Mouse (Mus musculus) midbrain, embryonic 13.5 days (tissue): ENCODE results near the gene Dmc1. TPM values are rescaled to one million over a fixed set of nuclear protein-coding genes. Genes with fewer than 3 reads are reported as not detected.

ENCODE experiments used
- ATAC-seq: fragments of 200-750 bp; cut with Nextera tagmentation; 2 replicates; pipeline ENCODE4 v1.8.0; 2017; ENCODE audit warnings: mild to moderate bottlenecking, moderate TSS enrichment, moderate library complexity
- H3K27ac ChIP-seq: fragments of 300-500 bp; sonication (generic); 2 replicates; pipeline ENCODE4 v1.5.1; 2015; ENCODE audit warnings: inconsistent platforms, mild to moderate bottlenecking, moderate library complexity
- H3K27me3 ChIP-seq: fragments of 300-500 bp; sonication (generic); 2 replicates; pipeline ENCODE4 v1.6.1; 2015; ENCODE audit warnings: mild to moderate bottlenecking, inconsistent platforms
- H3K36me3 ChIP-seq: fragments of 300-500 bp; sonication (generic); 2 replicates; pipeline ENCODE4 v1.6.1; 2015; ENCODE audit warnings: mild to moderate bottlenecking, inconsistent platforms
- H3K4me1 ChIP-seq: fragments of 300-500 bp; sonication (generic); replicated peaks from 2 replicates; pipeline ENCODE4 v1.6.1; 2015; ENCODE audit warnings: inconsistent platforms
- H3K4me2 ChIP-seq: fragments of 300-500 bp; sonication (generic); replicated peaks from 2 replicates; pipeline ENCODE4 v1.6.1; 2015; ENCODE audit warnings: moderate library complexity, mild to moderate bottlenecking, inconsistent platforms
- H3K4me3 ChIP-seq: fragments of 300-500 bp; sonication (generic); replicated peaks from 2 replicates; pipeline ENCODE4 v1.5.1; 2015; ENCODE audit warnings: mild to moderate bottlenecking, inconsistent platforms
- H3K9ac ChIP-seq: fragments of 300-500 bp; sonication (generic); replicated peaks from 2 replicates; pipeline ENCODE4 v1.6.1; 2015; ENCODE audit warnings: mild to moderate bottlenecking, inconsistent platforms
- H3K9me3 ChIP-seq: fragments of 300-500 bp; sonication (generic); 2 replicates; pipeline ENCODE4 v1.6.1; 2016; ENCODE audit warnings: mild to moderate bottlenecking, inconsistent platforms
- WGBS: fragments of 180-500 bp; shearing (Covaris S2); methylation state at CpG from one replicate; pipeline ENCODE4 v1.1.7; 2015; 5-methylcytosine and 5-hydroxymethylcytosine counted together
- microRNA-seq: library from miRNA; unstranded; fragments of <30 nt; microRNA quantifications from one replicate; pipeline ENCODE4, GENCODE M21; 2016
- polyA plus RNA-seq: library from polyadenylated mRNA; unstranded; fragments of >200 nt; fragmentation: Nextera tagmentation; extraction: Ambion mirVana; gene quantifications from 2 replicates; pipeline ENCODE4 v1.2.1, GENCODE M21; 2015

The Dmc1 gene
- polyA plus RNA-seq, 1 experiment from 2014 or later, result 1.0 TPM

- Histone ChIP-seq H3K27ac (no peak overlapping the region), H3K9ac (no peak overlapping the region), H3K4me2 (no peak overlapping the region), H3K4me1 (no peaks in the 10 kb centered on the region), H3K4me3 (no peak overlapping the region), H3K27me3 (no peaks in the 10 kb centered on the region), H3K36me3 (peaks cover 54% of the 10 kb centered on the region), H3K9me3 (no peaks in the 10 kb centered on the region)
- ATAC-seq, result peak; percentile 50; the same call in 1 of the 2 replicates
- WGBS, result 69% methylated on average over 9 of the region's 9 CpGs
These were observed 78.7 kb downstream of the Dmc1 start for GRCm38 (mm10) chr15:79525979-79526768.

- no peak overlapping the region for H3K4me2 ChIP-seq
- H3K9ac ChIP-seq, result no peak overlapping the region
- WGBS, result 90% methylated on average over 5 of the region's 5 CpGs
- H3K27me3 ChIP-seq, result no peaks in the 10 kb centered on the region
- peaks cover 47% of the 10 kb centered on the region for H3K36me3 ChIP-seq
- no peak overlapping the region for H3K4me3 ChIP-seq
- H3K4me1 ChIP-seq, result no peaks in the 10 kb centered on the region
- no peak for ATAC-seq
- H3K9me3 ChIP-seq, result no peaks in the 10 kb centered on the region
- no peak overlapping the region for H3K27ac ChIP-seq
These were observed 79.3 kb downstream of the Dmc1 start for GRCm38 (mm10) chr15:79525564-79525963.

- Histone ChIP-seq H3K4me3 (no peak overlapping the region), H3K9me3 (no peaks in the 10 kb centered on the region), H3K36me3 (no peaks in the 10 kb centered on the region), H3K27me3 (peaks cover 46% of the 10 kb centered on the region), H3K9ac (no peak overlapping the region), H3K4me1 (peaks cover 20% of the 10 kb centered on the region), H3K4me2 (no peak overlapping the region), H3K27ac (no peak overlapping the region)
- ATAC-seq, result no peak
- 49% methylated on average over 16 of the region's 16 CpGs for WGBS
These were observed 85.3 kb downstream of the Dmc1 start for GRCm38 (mm10) chr15:79519400-79520220.

- no peak overlapping the region for H3K4me3 ChIP-seq
- H3K27me3 ChIP-seq, result peaks cover 57% of the 10 kb centered on the region
- no peaks in the 10 kb centered on the region for H3K36me3 ChIP-seq
- no peak overlapping the region for H3K9ac ChIP-seq
- no peaks in the 10 kb centered on the region for H3K9me3 ChIP-seq
- H3K4me1 ChIP-seq, result peaks cover 20% of the 10 kb centered on the region
- no peak overlapping the region for H3K27ac ChIP-seq
- no peak overlapping the region for H3K4me2 ChIP-seq
- ATAC-seq, result no peak
- WGBS, result 86% methylated on average over 3 of the region's 3 CpGs
These were observed 86.3 kb downstream of the Dmc1 start for GRCm38 (mm10) chr15:79518571-79518970.

GRCm38 (mm10) chr15:79517710-79518109 lies 87.2 kb downstream of the Dmc1 start:
- no peak for ATAC-seq
- Histone ChIP-seq H3K27ac (no peak overlapping the region), H3K27me3 (peaks cover 65% of the 10 kb centered on the region), H3K9me3 (no peaks in the 10 kb centered on the region), H3K4me1 (peaks cover 22% of the 10 kb centered on the region), H3K4me3 (no peak overlapping the region), H3K4me2 (no peak overlapping the region), H3K9ac (no peak overlapping the region), H3K36me3 (no peaks in the 10 kb centered on the region)
- WGBS, result 69% methylated on average over 4 of the region's 4 CpGs

GRCm38 (mm10) chr15:79516171-79517096 lies 88.5 kb downstream of the Dmc1 start, which contains the start of gene Kdelr3:
Kdelr3 (plus strand) TSS chr15:79516411.
- peaks cover 32% of the 10 kb centered on the region for H3K4me1 ChIP-seq
- peaks cover 73% of the 10 kb centered on the region for H3K27me3 ChIP-seq
- peak within 1 kb of the TSS; percentile 45 for H3K4me3 ChIP-seq
- no peak within 1 kb of the TSS for H3K27ac ChIP-seq
- peak; percentile 40; the same call in 1 of the 2 replicates for ATAC-seq
- WGBS, result 1% methylated on average over 65 of the region's 71 CpGs
- peak within 1 kb of the TSS; percentile 53 for H3K9ac ChIP-seq
- H3K36me3 ChIP-seq, result no peaks in the 10 kb centered on the region
- H3K9me3 ChIP-seq, result no peaks in the 10 kb centered on the region
- H3K4me2 ChIP-seq, result peak within 1 kb of the TSS; percentile 76

- no peak for ATAC-seq
- 15% methylated on average over 9 of the region's 9 CpGs for WGBS
- no peak overlapping the region for H3K9ac ChIP-seq
- no peak overlapping the region for H3K4me2 ChIP-seq
- peaks cover 39% of the 10 kb centered on the region for H3K4me1 ChIP-seq
- H3K27ac ChIP-seq, result no peak overlapping the region
- no peak overlapping the region for H3K4me3 ChIP-seq
- peaks cover 94% of the 10 kb centered on the region for H3K27me3 ChIP-seq
- no peaks in the 10 kb centered on the region for H3K36me3 ChIP-seq
- H3K9me3 ChIP-seq, result no peaks in the 10 kb centered on the region
These were observed 91.0 kb downstream of the Dmc1 start for GRCm38 (mm10) chr15:79513940-79514339.

GRCm38 (mm10) chr15:79511553-79512320 lies 93.2 kb downstream of the Dmc1 start:
- WGBS, result under 1% methylated on average over 61 of the region's 61 CpGs
- Histone ChIP-seq H3K4me2 (peak overlapping the region; percentile 67), H3K9me3 (no peaks in the 10 kb centered on the region), H3K9ac (peak overlapping the region; percentile 49), H3K27ac (no peak overlapping the region), H3K4me1 (peaks cover 30% of the 10 kb centered on the region), H3K27me3 (peaks cover 92% of the 10 kb centered on the region), H3K36me3 (no peaks in the 10 kb centered on the region), H3K4me3 (peak overlapping the region; percentile 42)
- peak; percentile 91 for ATAC-seq

Small RNAs within 50 kb of the gene (microRNA-seq; reads per million reads assigned to microRNA genes)
- not detected for gene Gm27903

Other genes starting within 250 kb of the Dmc1 start
- gene Tmem184b, start 201.5 kb downstream of the Dmc1 start, polyA plus RNA-seq, result 32.8 and 35.0 TPM in 2 replicates
- gene Csnk1e, start 149.5 kb downstream of the Dmc1 start, polyA plus RNA-seq, result 233 and 269 TPM in 2 replicates
- gene Kcnj4, start 99.9 kb downstream of the Dmc1 start, polyA plus RNA-seq, result not detected in 2 replicates
- gene Kdelr3, start 88.7 kb downstream of the Dmc1 start, polyA plus RNA-seq, result 6.0 and 8.3 TPM in 2 replicates
- 66.4 and 71.4 TPM in 2 replicates for gene Ddx17, start 58.4 kb downstream of the Dmc1 start, polyA plus RNA-seq
- gene Fam227a, start 53.8 kb upstream of the Dmc1 start, polyA plus RNA-seq, result 6.8 and 6.9 TPM in 2 replicates
- gene Cby1, start 54.1 kb upstream of the Dmc1 start, polyA plus RNA-seq, result 92.4 and 94.9 TPM in 2 replicates
- gene Tomm22, start 65.8 kb upstream of the Dmc1 start, polyA plus RNA-seq, result 254 and 260 TPM in 2 replicates
- 18.4 and 20.6 TPM in 2 replicates for gene Josd1, start 82.8 kb upstream of the Dmc1 start, polyA plus RNA-seq
- 42.6 and 49.1 TPM in 2 replicates for gene Gtpbp1, start 85.7 kb upstream of the Dmc1 start, polyA plus RNA-seq
- 8.4 and 8.5 TPM in 2 replicates for gene Sun2, start 137.4 kb upstream of the Dmc1 start, polyA plus RNA-seq
- gene Dnal4, start 172.7 kb upstream of the Dmc1 start, polyA plus RNA-seq, result 84.8 and 91.6 TPM in 2 replicates
- gene Nptxr, start 199.7 kb upstream of the Dmc1 start, polyA plus RNA-seq, result 18.1 and 18.6 TPM in 2 replicates
- 0.58 and 1.2 TPM in 2 replicates for gene Npcd, start 229.1 kb upstream of the Dmc1 start, polyA plus RNA-seq
- 53.9 and 61.4 TPM in 2 replicates for gene Cbx6, start 229.6 kb upstream of the Dmc1 start, polyA plus RNA-seq